Mouse (Mus musculus) stomach, postnatal 0 days (tissue): ENCODE measurements at regions not wholly inside any gene's neighbourhood (a gene's known extent, or its start where the extent isn't known, plus 50 kb on each side); places are given as distances from the start of the nearest gene placed in this dataset.

Source experiments
- ATAC-seq: fragments of 200-750 bp; cut with Nextera tagmentation; 2 replicates; pipeline ENCODE4 v1.8.0; 2017; ENCODE audit not compliant: low FRiP score, low TSS enrichment
- DNase-seq: peaks from one replicate; pipeline ENCODE4 v3.0.0-alpha.2; 2016; ENCODE audit warnings: low spot score
- H3K27ac ChIP-seq: fragments of 300-500 bp; sonication (generic); replicated peaks from 2 replicates; pipeline ENCODE4 v1.5.1; 2014; ENCODE audit warnings: mild to moderate bottlenecking, control low read depth
- H3K27me3 ChIP-seq: fragments of 300-500 bp; sonication (generic); 2 replicates; pipeline ENCODE4 v1.6.1; 2014; ENCODE audit warnings: low read length; ENCODE audit not compliant: control insufficient read depth, insufficient read depth
- H3K36me3 ChIP-seq: fragments of 300-500 bp; sonication (generic); 2 replicates; pipeline ENCODE4 v1.6.1; 2014; ENCODE audit warnings: low read length, mixed read lengths; ENCODE audit not compliant: control insufficient read depth, insufficient read depth
- H3K4me1 ChIP-seq: fragments of 300-500 bp; sonication (generic); replicated peaks from 2 replicates; pipeline ENCODE4 v1.6.1; 2014; ENCODE audit warnings: antibody characterized with exemption; ENCODE audit not compliant: control insufficient read depth, insufficient read depth
- H3K4me2 ChIP-seq: fragments of 300-500 bp; sonication (generic); replicated peaks from 2 replicates; pipeline ENCODE4 v1.6.1; 2014; ENCODE audit warnings: low read depth, mild to moderate bottlenecking, control low read depth, moderate library complexity
- H3K4me3 ChIP-seq: fragments of 300-500 bp; sonication (generic); 2 replicates; pipeline ENCODE4 v1.5.1; 2014; ENCODE audit warnings: low read depth, low read length, control low read depth
- H3K9ac ChIP-seq: fragments of 300-500 bp; sonication (generic); 2 replicates; pipeline ENCODE4 v1.6.1; 2014; ENCODE audit warnings: mild to moderate bottlenecking, low read length, control low read depth, mixed read lengths
- H3K9me3 ChIP-seq: fragments of 300-500 bp; sonication (generic); 2 replicates; pipeline ENCODE4 v1.6.1; 2016; ENCODE audit warnings: low read length; ENCODE audit not compliant: control insufficient read depth
- CTCF ChIP-seq: IDR thresholded peaks from 2 replicates; pipeline ENCODE4 v1.5.1; 2016; ENCODE audit warnings: antibody characterized with exemption, low read depth, mild to moderate bottlenecking, moderate library complexity
- EP300 ChIP-seq: optimal IDR thresholded peaks from 2 replicates; pipeline ENCODE3; 2016; ENCODE audit warnings: antibody characterized with exemption
- WGBS: fragments of 180-500 bp; shearing (Covaris S2); extraction: QIAGEN DNeasy Blood & Tissue Kit; methylation state at CpG from one replicate; pipeline ENCODE4 v1.1.7; 2014; 5-methylcytosine and 5-hydroxymethylcytosine counted together

- Histone ChIP-seq H3K36me3 (no peaks in the 10 kb centered on the region), H3K4me3 (no peak overlapping the region), H3K27ac (no peak overlapping the region), H3K9ac (no peak overlapping the region), H3K27me3 (no peaks in the 10 kb centered on the region), H3K4me2 (no peak overlapping the region), H3K4me1 (no peaks in the 10 kb centered on the region), H3K9me3 (no peaks in the 10 kb centered on the region)
- TF ChIP-seq EP300 = no peak
- no peak for TF ChIP-seq CTCF
- DNase-seq (no peak), ATAC-seq (no peak)
- 74% methylated on average over 4 of the region's 4 CpGs for WGBS
Observed at GRCm38 (mm10) chr11:90088473-90088872, 58.3 kb downstream of the Tmem100 start.

- H3K4me1 ChIP-seq = no peaks in the 10 kb centered on the region
- no peak overlapping the region for H3K9ac ChIP-seq
- H3K4me2 ChIP-seq = no peak overlapping the region
- no peaks in the 10 kb centered on the region for H3K27me3 ChIP-seq
- no peak for TF ChIP-seq EP300
- no peak for TF ChIP-seq CTCF
- H3K36me3 ChIP-seq = no peaks in the 10 kb centered on the region
- no peak overlapping the region for H3K27ac ChIP-seq
- 39% methylated on average over 7 of the region's 7 CpGs for WGBS
- ATAC-seq (no peak), DNase-seq (no peak)
- H3K9me3 ChIP-seq = no peaks in the 10 kb centered on the region
- H3K4me3 ChIP-seq = no peak overlapping the region
Observed at GRCm38 (mm10) chr11:90094052-90094451, 63.9 kb downstream of the Tmem100 start.

DNA sequence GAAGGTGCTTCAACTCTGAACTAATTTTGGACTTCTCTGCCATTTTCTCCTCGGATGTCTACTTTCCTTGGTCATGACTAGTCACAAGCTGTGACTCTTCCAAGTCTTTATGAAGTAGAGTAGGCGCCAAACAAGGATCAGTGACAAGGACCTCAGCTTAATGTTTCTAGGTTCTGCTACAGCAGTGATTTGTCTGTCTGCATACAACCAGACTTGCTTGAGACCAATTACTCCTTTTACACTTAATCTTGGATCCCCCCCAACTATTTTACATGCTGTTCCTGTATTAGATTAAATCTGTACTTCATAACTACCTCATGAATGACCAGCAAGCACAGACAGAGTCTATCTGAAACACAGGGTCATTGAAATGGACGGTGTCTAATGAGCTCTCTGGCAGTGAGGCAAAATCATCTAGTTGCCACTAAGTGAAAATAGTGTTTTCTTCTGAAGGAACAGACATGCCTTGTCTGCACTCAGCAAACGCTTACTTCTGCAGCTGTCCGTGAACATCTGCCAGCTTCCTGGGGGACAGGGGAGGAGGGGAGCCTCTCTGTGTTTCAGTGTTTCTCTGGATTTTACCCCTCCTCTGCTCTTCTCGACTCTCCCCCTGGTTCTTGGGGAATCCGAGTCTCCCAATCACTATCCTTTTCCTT is 64.7 kb downstream of the Tmem100 start:
- DNase-seq = no peak
- no peaks in the 10 kb centered on the region for H3K27me3 ChIP-seq
- ATAC-seq = no peak
- WGBS = 61% methylated on average over 7 of the region's 7 CpGs
- no peak overlapping the region for H3K27ac ChIP-seq
- no peaks in the 10 kb centered on the region for H3K9me3 ChIP-seq
- no peaks in the 10 kb centered on the region for H3K36me3 ChIP-seq
- H3K4me2 ChIP-seq = no peak overlapping the region
- H3K4me3 ChIP-seq = no peak overlapping the region
- H3K4me1 ChIP-seq = no peaks in the 10 kb centered on the region
- TF ChIP-seq EP300 = no peak
- TF ChIP-seq CTCF = no peak
- H3K9ac ChIP-seq = no peak overlapping the region

DNA sequence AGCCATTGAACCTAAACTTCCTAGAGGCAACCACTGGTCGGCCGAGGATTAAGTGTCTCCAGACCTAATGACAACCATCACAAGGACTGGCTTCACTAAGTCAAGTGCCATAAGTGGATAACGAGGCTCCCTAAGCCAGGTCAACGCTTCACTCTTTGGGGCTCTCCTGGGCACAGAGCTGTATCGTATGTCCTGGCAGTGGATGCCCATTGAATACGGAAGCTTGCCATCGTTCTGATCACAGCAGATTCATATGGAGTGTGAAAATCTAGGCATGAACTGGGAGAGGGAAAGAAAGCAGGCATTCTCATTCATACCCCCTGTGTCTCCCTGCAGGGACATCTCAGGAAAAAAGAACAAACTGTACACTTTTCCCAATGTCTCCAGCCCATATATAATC is 68.3 kb downstream of the Tmem100 start:
- H3K27me3 ChIP-seq = no peaks in the 10 kb centered on the region
- ATAC-seq (no peak), DNase-seq (no peak)
- no peak overlapping the region for H3K27ac ChIP-seq
- no peak overlapping the region for H3K4me2 ChIP-seq
- H3K4me1 ChIP-seq = no peaks in the 10 kb centered on the region
- no peak overlapping the region for H3K4me3 ChIP-seq
- H3K9me3 ChIP-seq = no peaks in the 10 kb centered on the region
- H3K36me3 ChIP-seq = no peaks in the 10 kb centered on the region
- H3K9ac ChIP-seq = no peak overlapping the region
- 90% methylated on average over 7 of the region's 7 CpGs for WGBS
- TF ChIP-seq EP300 = no peak
- TF ChIP-seq CTCF = no peak

GRCm38 (mm10) chr11:90099178-90099577 is 69.0 kb downstream of the Tmem100 start:
- ATAC-seq = no peak
- Histone ChIP-seq H3K9me3 (no peaks in the 10 kb centered on the region), H3K4me1 (no peaks in the 10 kb centered on the region), H3K4me2 (no peak overlapping the region), H3K27me3 (no peaks in the 10 kb centered on the region), H3K36me3 (no peaks in the 10 kb centered on the region), H3K9ac (no peak overlapping the region), H3K27ac (no peak overlapping the region), H3K4me3 (no peak overlapping the region)
- DNase-seq = no peak
- WGBS = 41% methylated on average over 1 of the region's 1 CpGs
- TF ChIP-seq CTCF (no peak), EP300 (no peak)

DNA sequence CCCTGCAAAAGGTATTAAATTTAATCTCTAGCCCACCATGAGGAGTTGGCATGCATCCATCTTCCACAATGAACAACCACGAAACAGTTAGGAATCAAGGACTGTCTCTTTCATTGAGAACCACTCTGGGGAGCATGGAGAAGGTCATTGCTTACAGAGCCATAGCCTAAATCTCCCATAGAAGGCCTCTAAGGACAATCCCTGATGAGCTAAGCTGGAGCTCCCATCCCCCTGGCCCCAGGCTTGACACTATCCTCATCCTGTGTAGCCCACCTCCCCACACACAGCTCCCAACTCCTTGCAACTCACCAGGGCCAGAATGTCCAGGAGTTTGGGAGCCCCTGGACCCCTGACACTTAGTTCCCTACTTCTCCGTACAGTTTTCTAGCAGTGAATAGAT is 70.0 kb downstream of the Tmem100 start:
- Histone ChIP-seq H3K36me3 (no peaks in the 10 kb centered on the region), H3K9me3 (no peaks in the 10 kb centered on the region), H3K27me3 (no peaks in the 10 kb centered on the region), H3K9ac (no peak overlapping the region), H3K4me2 (no peak overlapping the region), H3K4me1 (no peaks in the 10 kb centered on the region), H3K4me3 (no peak overlapping the region), H3K27ac (no peak overlapping the region)
- WGBS = 71% methylated on average over 2 of the region's 2 CpGs
- TF ChIP-seq EP300 (no peak), CTCF (no peak)
- ATAC-seq = no peak
- DNase-seq = no peak
